Mouse (Mus musculus) liver, adult 2 months (tissue): ENCODE measurements around the gene Kcnq4.

Experiments
- CTCF ChIP-seq: fragments of 200-500 bp; IDR thresholded peaks from 2 replicates; pipeline ENCODE4 v1.5.1; 2011; ENCODE audit warnings: low read depth, low read length, control low read depth
- POLR2A ChIP-seq: fragments of 200-500 bp; IDR thresholded peaks from 2 replicates; pipeline ENCODE4 v1.6.1; 2011; ENCODE audit warnings: low read length, control low read depth; ENCODE audit not compliant: insufficient read depth; ENCODE audit errors: extremely low read depth

- TF ChIP-seq POLR2A = no peak
- TF ChIP-seq CTCF = no peak
Measured at GRCm38 (mm10) chr4:120730146-120730545, 18.3 kb downstream of the Kcnq4 start.
